Mouse (Mus musculus) cerebellum, adult 11-12 months (tissue): ENCODE results near the gene Cpeb3.
"Not testable (repeated sequence)": the region's sequence is repeated elsewhere in the genome, so short reads cannot be mapped to it uniquely, and the experiment has no call there.

Experiments used
- DNase-seq: peaks from one replicate; pipeline ENCODE4 v3.0.0; 2022

Gene Cpeb3

GRCm38 (mm10) chr19:37145401-37145800 lies 63.0 kb downstream of the Cpeb3 start:
- no peak for DNase-seq

GRCm38 (mm10) chr19:37141623-37142022 lies 66.8 kb downstream of the Cpeb3 start:
- DNase-seq, result no peak

- DNase-seq, result no peak
Measured at GRCm38 (mm10) chr19:37137133-37137532, 71.3 kb downstream of the Cpeb3 start.

GRCm38 (mm10) chr19:37135459-37135858 lies 72.9 kb downstream of the Cpeb3 start:
- not testable (repeated sequence) for DNase-seq

- DNase-seq, result no peak
Measured at GRCm38 (mm10) chr19:37133666-37134065, 74.7 kb downstream of the Cpeb3 start.

GRCm38 (mm10) chr19:37131660-37132059 lies 76.7 kb downstream of the Cpeb3 start:
- no peak for DNase-seq

- DNase-seq, result no peak
Measured at GRCm38 (mm10) chr19:37128461-37128860, 79.9 kb downstream of the Cpeb3 start.

- DNase-seq, result no peak
Measured at GRCm38 (mm10) chr19:37127018-37127567, 81.3 kb downstream of the Cpeb3 start.

GRCm38 (mm10) chr19:37124961-37125360 lies 83.4 kb downstream of the Cpeb3 start:
- no peak for DNase-seq

- DNase-seq, result no peak
Measured at GRCm38 (mm10) chr19:37119281-37119680, 89.1 kb downstream of the Cpeb3 start.

GRCm38 (mm10) chr19:37115824-37116223 lies 92.6 kb downstream of the Cpeb3 start:
- no peak for DNase-seq

- DNase-seq, result no peak
Measured at GRCm38 (mm10) chr19:37115374-37115773, 93.0 kb downstream of the Cpeb3 start.

- DNase-seq, result peak; percentile 1
Measured at GRCm38 (mm10) chr19:37111831-37112230, 96.6 kb downstream of the Cpeb3 start.

- no peak for DNase-seq
Measured at GRCm38 (mm10) chr19:37110494-37110893, 97.9 kb downstream of the Cpeb3 start.

GRCm38 (mm10) chr19:37109853-37110252 lies 98.5 kb downstream of the Cpeb3 start:
- no peak for DNase-seq

- peak; percentile 4 for DNase-seq
Measured at GRCm38 (mm10) chr19:37100689-37101088, 107.7 kb downstream of the Cpeb3 start.

GRCm38 (mm10) chr19:37095666-37096330 lies 112.6 kb downstream of the Cpeb3 start:
- DNase-seq, result peak; percentile 16

- DNase-seq, result no peak
Measured at GRCm38 (mm10) chr19:37093181-37093580, 115.2 kb downstream of the Cpeb3 start.

GRCm38 (mm10) chr19:37090146-37091061 lies 118.0 kb downstream of the Cpeb3 start:
- DNase-seq, result no peak

- DNase-seq, result no peak
Measured at GRCm38 (mm10) chr19:37088043-37088748, 120.2 kb downstream of the Cpeb3 start.

GRCm38 (mm10) chr19:37084546-37084945 lies 123.9 kb downstream of the Cpeb3 start:
- no peak for DNase-seq

GRCm38 (mm10) chr19:37081467-37081866 lies 126.9 kb downstream of the Cpeb3 start:
- DNase-seq, result no peak

- no peak for DNase-seq
Measured at GRCm38 (mm10) chr19:37079151-37079550, 129.2 kb downstream of the Cpeb3 start.
